Mouse (Mus musculus): Measurements from ENCODE around the gene Gm1043. TPM values are rescaled to one million over a fixed set of nuclear protein-coding genes. Genes with fewer than 3 reads are reported as not detected.

Gm1043 gene
- total RNA-seq, 1 experiment = not detected

- no peak for DNase-seq (ENCODE audit: low read depth, low spot score)
- H3K9ac ChIP-seq (ENCODE audit: insufficient read depth, low read depth, low read length, poor library complexity, severe bottlenecking) = 0 out of 2 replicates have a peak overlapping the region, but pooled peaks have one; percentile 6
- H3K4me1 ChIP-seq (ENCODE audit: control insufficient read depth in 2 of 2, insufficient read depth in 2 of 2, low read length in 2 of 2, poor library complexity in 1 of 2) = peaks cover 7 to 13% of the 10 kb centered on the region in 2 experiments; a peak in 3 of 4 replicates
- H3K4me3 ChIP-seq (ENCODE audit: insufficient read depth in 1 of 2, low read depth in 1 of 2, low read length in 2 of 2, poor library complexity in 1 of 2, severe bottlenecking in 1 of 2) = peak overlapping the region; percentile 67 to 74
- no peaks in the 10 kb centered on the region for H3K36me3 ChIP-seq (ENCODE audit: control insufficient read depth, insufficient read depth, low read length, poor library complexity, severe bottlenecking)
- no peak for TF ChIP-seq HCFC1 (IDR thresholded peaks at IDR 0.05; ENCODE audit: borderline replicate concordance, insufficient read depth, low read length)
- TF ChIP-seq CHD2 (IDR thresholded peaks at IDR 0.05; ENCODE audit: low read depth, low read length) = no peak
- no peak for TF ChIP-seq ZNF384 (IDR thresholded peaks at IDR 0.05; ENCODE audit: low read depth, low read length)
- no peak for TF ChIP-seq MAFK (IDR thresholded peaks at IDR 0.05; ENCODE audit: insufficient read depth, low read depth, low read length)
- no peak for TF ChIP-seq ZC3H11A (IDR thresholded peaks at IDR 0.05; ENCODE audit: borderline replicate concordance, low read depth, low read length)
- H3K27ac ChIP-seq (ENCODE audit: insufficient read depth, low read depth, low read length, poor library complexity, severe bottlenecking) = no peak overlapping the region
- in situ Hi-C loops (cut with MboI; ENCODE audit: low sequenced_read_pairs in 2 of 2, unreplicated experiment in 2 of 2) = loop anchor here in 1 of 2 experiments (10.0 kb wide), 1 partner anchor 584 kb away; the partner anchor contains the start of gene Msx1
- H3K9me3 ChIP-seq (ENCODE audit: control insufficient read depth, insufficient read depth, low read depth, low read length) = no peaks in the 10 kb centered on the region
Observed at GRCm38 (mm10) chr5:37241224-37241623, 156.1 kb downstream of the Gm1043 start.

GRCm38 (mm10) chr5:37241651-37242151 is 156.5 kb downstream of the Gm1043 start, which contains the start of gene Crmp1:
Gene Crmp1, plus strand, starts transcription at chr5:37241940.
- peak within 1 kb of the TSS; percentile 67 to 74 for H3K4me3 ChIP-seq (ENCODE audit: insufficient read depth in 1 of 2, low read depth in 1 of 2, low read length in 2 of 2, poor library complexity in 1 of 2, severe bottlenecking in 1 of 2)
- H3K27ac ChIP-seq (ENCODE audit: insufficient read depth, low read depth, low read length, poor library complexity, severe bottlenecking) = no peak within 1 kb of the TSS
- H3K36me3 ChIP-seq (ENCODE audit: control insufficient read depth, insufficient read depth, low read length, poor library complexity, severe bottlenecking) = no peaks in the 10 kb centered on the region
- DNase-seq (ENCODE audit: low read depth, low spot score) = no peak
- H3K4me1 ChIP-seq (ENCODE audit: control insufficient read depth in 2 of 2, insufficient read depth in 2 of 2, low read length in 2 of 2, poor library complexity in 1 of 2) = peaks cover 7 to 13% of the 10 kb centered on the region in 2 experiments; a peak in 3 of 4 replicates
- TF ChIP-seq HCFC1 (IDR thresholded peaks at IDR 0.05; ENCODE audit: borderline replicate concordance, insufficient read depth, low read length) (no peak), ZNF384 (IDR thresholded peaks at IDR 0.05; ENCODE audit: low read depth, low read length) (no peak), MAFK (IDR thresholded peaks at IDR 0.05; ENCODE audit: insufficient read depth, low read depth, low read length) (no peak), ZC3H11A (IDR thresholded peaks at IDR 0.05; ENCODE audit: borderline replicate concordance, low read depth, low read length) (no peak), CHD2 (IDR thresholded peaks at IDR 0.05; ENCODE audit: low read depth, low read length) (no peak)
- peak within 1 kb of the TSS; percentile 54 for H3K9ac ChIP-seq (ENCODE audit: insufficient read depth, low read depth, low read length, poor library complexity, severe bottlenecking)
- no peaks in the 10 kb centered on the region for H3K9me3 ChIP-seq (ENCODE audit: control insufficient read depth, insufficient read depth, low read depth, low read length)
- in situ Hi-C loops (cut with MboI; ENCODE audit: low sequenced_read_pairs in 2 of 2, unreplicated experiment in 2 of 2) = loop anchor here in 1 of 2 experiments (10.0 kb wide), 1 partner anchor 583 kb away; the partner anchor contains the start of gene Msx1

GRCm38 (mm10) chr5:37242360-37243168 is 157.4 kb downstream of the Gm1043 start:
- in situ Hi-C loops (cut with MboI; ENCODE audit: low sequenced_read_pairs in 2 of 2, unreplicated experiment in 2 of 2) = loop anchor here in 1 of 2 experiments (10.0 kb wide), 1 partner anchor 582 kb away; the partner anchor contains the start of gene Msx1
- TF ChIP-seq ZNF384 (IDR thresholded peaks at IDR 0.05; ENCODE audit: low read depth, low read length) = no peak
- TF ChIP-seq MAFK (IDR thresholded peaks at IDR 0.05; ENCODE audit: insufficient read depth, low read depth, low read length) = no peak
- TF ChIP-seq HCFC1 (IDR thresholded peaks at IDR 0.05; ENCODE audit: borderline replicate concordance, insufficient read depth, low read length) = no peak
- no peak for TF ChIP-seq CHD2 (IDR thresholded peaks at IDR 0.05; ENCODE audit: low read depth, low read length)
- no peak for TF ChIP-seq ZC3H11A (IDR thresholded peaks at IDR 0.05; ENCODE audit: borderline replicate concordance, low read depth, low read length)
- no peak for DNase-seq (ENCODE audit: low read depth, low spot score)
- H3K4me3 ChIP-seq (ENCODE audit: insufficient read depth in 1 of 2, low read depth in 1 of 2, low read length in 2 of 2, poor library complexity in 1 of 2, severe bottlenecking in 1 of 2) = peak overlapping the region; percentile 67 to 74
- H3K36me3 ChIP-seq (ENCODE audit: control insufficient read depth, insufficient read depth, low read length, poor library complexity, severe bottlenecking) = no peaks in the 10 kb centered on the region
- no peaks in the 10 kb centered on the region for H3K9me3 ChIP-seq (ENCODE audit: control insufficient read depth, insufficient read depth, low read depth, low read length)
- peak overlapping the region; percentile 54 for H3K9ac ChIP-seq (ENCODE audit: insufficient read depth, low read depth, low read length, poor library complexity, severe bottlenecking)
- H3K27ac ChIP-seq (ENCODE audit: insufficient read depth, low read depth, low read length, poor library complexity, severe bottlenecking) = no peak overlapping the region
- H3K4me1 ChIP-seq (ENCODE audit: control insufficient read depth in 2 of 2, insufficient read depth in 2 of 2, low read length in 2 of 2, poor library complexity in 1 of 2) = peaks cover 7 to 18% of the 10 kb centered on the region in 2 experiments; a peak in 3 of 4 replicates

GRCm38 (mm10) chr5:37243169-37243886 is 158.2 kb downstream of the Gm1043 start:
- Histone ChIP-seq H3K4me3 (ENCODE audit: insufficient read depth in 1 of 2, low read depth in 1 of 2, low read length in 2 of 2, poor library complexity in 1 of 2, severe bottlenecking in 1 of 2) (peak overlapping the region in 1 of 2 experiments; percentile 67; a peak in 1 of 4 replicates), H3K9ac (ENCODE audit: insufficient read depth, low read depth, low read length, poor library complexity, severe bottlenecking) (no peak overlapping the region), H3K27ac (ENCODE audit: insufficient read depth, low read depth, low read length, poor library complexity, severe bottlenecking) (no peak overlapping the region), H3K4me1 (ENCODE audit: control insufficient read depth in 2 of 2, insufficient read depth in 2 of 2, low read length in 2 of 2, poor library complexity in 1 of 2) (peaks cover 11 to 22% of the 10 kb centered on the region in 2 experiments), H3K36me3 (ENCODE audit: control insufficient read depth, insufficient read depth, low read length, poor library complexity, severe bottlenecking) (no peaks in the 10 kb centered on the region), H3K9me3 (ENCODE audit: control insufficient read depth, insufficient read depth, low read depth, low read length) (no peaks in the 10 kb centered on the region)
- in situ Hi-C loops (cut with MboI; ENCODE audit: low sequenced_read_pairs in 2 of 2, unreplicated experiment in 2 of 2) = loop anchor here in 1 of 2 experiments (10.0 kb wide), 1 partner anchor 581 kb away; the partner anchor contains the start of gene Msx1
- peak; percentile 74 for DNase-seq (ENCODE audit: low read depth, low spot score)
- TF ChIP-seq HCFC1 (IDR thresholded peaks at IDR 0.05; ENCODE audit: borderline replicate concordance, insufficient read depth, low read length) = no peak
- no peak for TF ChIP-seq ZC3H11A (IDR thresholded peaks at IDR 0.05; ENCODE audit: borderline replicate concordance, low read depth, low read length)
- no peak for TF ChIP-seq MAFK (IDR thresholded peaks at IDR 0.05; ENCODE audit: insufficient read depth, low read depth, low read length)
- no peak for TF ChIP-seq ZNF384 (IDR thresholded peaks at IDR 0.05; ENCODE audit: low read depth, low read length)
- TF ChIP-seq CHD2 (IDR thresholded peaks at IDR 0.05; ENCODE audit: low read depth, low read length) = no peak
